Mouse (Mus musculus) leukemia stem cell, adult 10-12 weeks (primary cell): Measurements from ENCODE around the gene Haghl. TPM values are rescaled to one million over a fixed set of nuclear protein-coding genes. Genes with fewer than 3 reads are reported as not detected.

ENCODE experiments used
- polyA plus RNA-seq: library from polyadenylated mRNA; stranded (reverse); fragments of >175 nt; gene quantifications from 2 replicates; pipeline ENCODE4 v1.2.3, GENCODE M21; 2012; ENCODE audit warnings: low replicate concordance

Gene Haghl
- polyA plus RNA-seq: 11.2 and 11.4 TPM in 2 replicates

DNA sequence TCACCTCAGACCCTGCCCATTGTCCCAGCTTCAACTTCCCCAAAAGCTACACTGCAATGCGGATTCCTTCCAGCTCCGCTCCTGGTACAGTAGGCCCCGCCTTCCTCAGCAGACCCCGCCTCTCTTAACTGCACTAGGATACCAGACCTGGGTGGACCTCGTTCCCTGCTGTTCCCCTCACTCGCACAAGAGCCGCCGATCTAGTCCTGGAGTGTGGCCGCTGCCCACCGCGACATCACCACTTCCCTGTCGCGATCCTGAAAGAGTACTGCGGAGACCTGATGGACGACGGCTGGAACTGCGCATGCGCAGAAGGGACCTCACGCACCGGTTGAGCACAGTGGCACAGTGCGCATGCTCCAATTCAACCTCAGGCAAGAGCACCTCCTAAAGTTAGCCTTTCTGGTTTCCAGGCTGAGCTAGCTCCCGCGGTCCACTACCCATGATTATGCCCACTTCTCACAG, at the start of gene Haghl:
Gene Haghl, minus strand, starts transcription at position 393 of the 465 bp plus-strand sequence.

GRCm38 (mm10) chr17:25833291-25833663, 47.8 kb upstream of the Haghl start, which contains the start of gene Stub1:
Gene Stub1, minus strand, starts transcription at chr17:25833404.

DNA sequence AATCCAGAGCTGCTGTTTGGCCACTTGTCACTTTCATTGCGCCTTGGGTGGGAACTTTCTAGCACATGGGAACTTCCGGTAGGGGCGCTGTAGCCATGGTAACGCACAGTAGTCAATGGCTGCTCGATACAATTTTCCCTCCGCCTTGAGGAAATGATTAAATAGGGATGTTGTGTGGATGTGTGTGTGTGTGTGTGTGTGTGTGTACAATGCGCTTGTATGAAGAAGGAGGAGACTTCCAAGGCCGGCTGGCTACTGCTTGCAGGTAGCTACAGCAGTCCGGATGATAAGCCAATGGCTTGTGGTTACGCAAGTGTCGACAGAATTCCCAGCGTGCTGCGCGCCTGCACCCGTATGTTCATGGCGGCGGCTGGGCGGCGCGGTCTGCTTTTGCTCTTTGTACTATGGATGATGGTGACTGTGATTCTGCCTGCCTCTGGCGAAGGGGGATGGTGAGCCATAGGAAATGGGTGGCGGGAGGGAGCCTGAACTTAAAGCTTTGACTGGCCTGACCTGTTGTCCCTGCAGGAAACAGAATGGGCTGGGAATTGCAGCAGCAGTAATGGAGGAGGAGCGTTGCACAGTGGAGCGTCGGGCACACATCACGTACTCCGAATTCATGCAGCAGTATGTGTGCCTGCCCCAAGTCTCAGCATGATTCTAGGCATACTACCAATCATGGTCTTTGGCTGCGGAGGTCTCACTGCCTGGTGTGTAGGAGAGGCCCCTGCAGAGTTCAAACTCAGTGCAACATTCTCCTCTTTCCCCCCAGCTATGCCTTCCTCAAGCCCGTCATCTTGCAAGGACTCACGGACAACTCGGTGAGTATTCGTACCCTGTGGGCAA, 43.5 kb upstream of the Haghl start, which contains the start of gene Jmjd8:
Gene Jmjd8, plus strand, starts transcription at position 156 of the 846 bp plus-strand sequence.

DNA sequence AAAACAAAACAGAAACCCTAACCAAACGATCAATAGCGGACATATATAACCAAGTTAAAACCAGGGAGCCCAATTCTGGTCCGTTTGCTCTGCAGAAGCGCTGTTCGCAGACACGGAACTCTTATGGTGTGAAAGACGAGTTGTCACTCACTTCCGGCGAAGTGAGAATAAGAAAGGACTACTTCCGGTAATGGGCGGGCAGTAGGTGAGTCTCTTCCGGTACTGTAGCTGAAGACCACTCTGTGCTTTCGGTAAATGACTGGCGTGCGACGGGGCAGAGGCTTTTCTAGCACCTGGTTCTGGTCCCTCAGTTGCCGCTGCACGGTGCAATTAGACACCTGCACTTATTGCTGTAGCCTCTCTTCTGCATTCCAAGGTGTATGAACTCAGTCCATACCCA, 38.0 kb upstream of the Haghl start, which contains the start of gene Wdr24:
Gene Wdr24, plus strand, starts transcription at position 176 of the 400 bp plus-strand sequence.

GRCm38 (mm10) chr17:25808789-25809605, 23.5 kb upstream of the Haghl start, which contains the start of gene Fbxl16:
Gene Fbxl16, plus strand, starts transcription at chr17:25809085.

DNA sequence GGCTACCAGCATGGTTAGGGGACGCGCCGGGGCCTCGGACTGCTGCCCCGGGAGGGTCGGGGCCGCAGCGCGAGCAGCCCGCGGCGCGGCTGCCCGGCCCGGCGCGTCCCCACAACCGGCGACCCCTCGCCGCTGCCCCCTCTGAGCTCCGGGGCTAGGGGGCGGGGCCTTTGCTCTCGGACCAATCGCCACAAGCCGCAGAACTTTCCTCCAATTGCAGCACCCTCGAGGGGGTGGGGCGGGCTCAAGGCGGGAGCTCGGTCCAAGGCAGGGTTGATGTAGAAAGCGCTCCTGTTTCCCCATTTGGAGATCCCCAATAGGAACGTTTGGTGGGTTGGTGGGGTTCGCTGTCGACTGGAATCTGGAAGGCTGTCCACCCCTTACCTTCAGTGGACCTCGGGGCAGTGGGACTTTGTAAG, 11.5 kb upstream of the Haghl start, which contains the start of gene Metrn:
Gene Metrn, minus strand, starts transcription at position 186 of the 419 bp plus-strand sequence.

DNA sequence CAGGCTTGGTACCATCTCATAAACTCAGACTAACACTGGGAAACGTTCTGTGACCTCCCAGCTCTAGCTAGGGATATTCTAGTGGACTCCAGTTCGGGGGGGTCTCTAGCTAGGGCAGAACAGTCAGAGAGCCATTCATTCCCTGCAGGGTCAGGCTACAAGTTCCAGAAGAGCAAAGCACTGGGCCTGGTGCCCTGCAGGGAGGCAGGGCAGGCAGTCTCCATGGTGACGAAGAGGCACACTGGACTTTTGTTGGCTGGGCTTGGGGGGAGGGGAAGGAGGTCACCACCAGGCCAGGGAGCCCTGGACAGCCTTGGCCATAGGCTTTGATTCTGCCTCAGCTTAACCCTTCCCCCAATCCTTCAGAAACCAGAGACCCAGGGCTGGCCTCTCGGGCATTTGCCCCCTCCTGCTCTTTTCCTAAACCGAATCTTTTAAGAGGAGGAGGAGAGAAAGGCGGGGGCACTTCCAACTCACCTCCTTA, 10.2 kb upstream of the Haghl start, which contains the start of gene AC134908.4:
Gene AC134908.4, minus strand, starts transcription at position 51 of the 484 bp plus-strand sequence.

GRCm38 (mm10) chr17:25792615-25793014, 7.1 kb upstream of the Haghl start, which contains the start of gene Fam173a:
Gene Fam173a, minus strand, starts transcription at chr17:25792901.

GRCm38 (mm10) chr17:25786280-25786679, 807 bp upstream of the Haghl start, which contains the start of gene Ccdc78:
Gene Ccdc78, plus strand, starts transcription at chr17:25786580.

GRCm38 (mm10) chr17:25773549-25774120, 11.8 kb downstream of the Haghl start, which contains the start of gene Narfl:
Gene Narfl, plus strand, starts transcription at chr17:25773776.

GRCm38 (mm10) chr17:25754241-25754640, 31.2 kb downstream of the Haghl start, which contains the start of gene Msln:
Gene Msln, minus strand, starts transcription at chr17:25754378.

GRCm38 (mm10) chr17:25735745-25736144, 49.7 kb downstream of the Haghl start, which contains the start of gene Mslnl:
Gene Mslnl, plus strand, starts transcription at chr17:25736042.

Other genes starting within 250 kb of the Haghl start
- 0.12 TPM in 1 of 2 replicates, not detected in the other for gene Sox8, start 215.0 kb downstream of the Haghl start, polyA plus RNA-seq
- 8.7 and 13.3 TPM in 2 replicates for gene Lmf1, start 206.6 kb downstream of the Haghl start, polyA plus RNA-seq
- not detected in 2 replicates for gene Gng13, start 68.5 kb downstream of the Haghl start, polyA plus RNA-seq
- 57.7 and 72.3 TPM in 2 replicates for gene Chtf18, start 58.3 kb downstream of the Haghl start, polyA plus RNA-seq
- 64.2 and 71.2 TPM in 2 replicates for gene Rpusd1, start 58.0 kb downstream of the Haghl start, polyA plus RNA-seq
- gene Mslnl, start 49.6 kb downstream of the Haghl start, polyA plus RNA-seq: not detected in 2 replicates
- gene Msln, start 31.3 kb downstream of the Haghl start, polyA plus RNA-seq: 0.22 and 0.53 TPM in 2 replicates
- 11.2 and 16.9 TPM in 2 replicates for gene Narfl, start 11.9 kb downstream of the Haghl start, polyA plus RNA-seq
- not detected in 2 replicates for gene Ccdc78, start 907 bp upstream of the Haghl start, polyA plus RNA-seq
- gene Fam173a, start 7.2 kb upstream of the Haghl start, polyA plus RNA-seq: 9.0 and 19.8 TPM in 2 replicates
- gene AC134908.4, start 10.0 kb upstream of the Haghl start, polyA plus RNA-seq: not detected in 2 replicates
- gene Metrn, start 11.5 kb upstream of the Haghl start, polyA plus RNA-seq: 158 and 177 TPM in 2 replicates
- 0.28 and 0.61 TPM in 2 replicates for gene Fbxl16, start 23.4 kb upstream of the Haghl start, polyA plus RNA-seq
- 2.6 and 13.2 TPM in 2 replicates for gene Wdr24, start 38.0 kb upstream of the Haghl start, polyA plus RNA-seq
- gene Jmjd8, start 43.2 kb upstream of the Haghl start, polyA plus RNA-seq: 2.6 and 6.8 TPM in 2 replicates
- gene Stub1, start 47.7 kb upstream of the Haghl start, polyA plus RNA-seq: 52.2 and 64.9 TPM in 2 replicates
- gene Rhbdl1, start 51.6 kb upstream of the Haghl start, polyA plus RNA-seq: 2.4 and 3.7 TPM in 2 replicates
- gene Gm20683, start 56.1 kb upstream of the Haghl start, polyA plus RNA-seq: 12.7 and 16.5 TPM in 2 replicates
- 134 and 279 TPM in 2 replicates for gene Rhot2, start 59.2 kb upstream of the Haghl start, polyA plus RNA-seq
- 22.8 and 33.0 TPM in 2 replicates for gene Wdr90, start 75.8 kb upstream of the Haghl start, polyA plus RNA-seq
- 164 and 319 TPM in 2 replicates for gene Mcrip2, start 83.1 kb upstream of the Haghl start, polyA plus RNA-seq
- 60.7 and 67.0 TPM in 2 replicates for gene Mettl26, start 89.4 kb upstream of the Haghl start, polyA plus RNA-seq
- 1.4 and 1.7 TPM in 2 replicates for gene Wfikkn1, start 95.2 kb upstream of the Haghl start, polyA plus RNA-seq
- 12.5 and 13.4 TPM in 2 replicates for gene Rab40c, start 134.1 kb upstream of the Haghl start, polyA plus RNA-seq
- gene Pigq, start 159.3 kb upstream of the Haghl start, polyA plus RNA-seq: 354 and 1,450 TPM in 2 replicates
- 0.28 and 3.2 TPM in 2 replicates for gene Nhlrc4, start 159.3 kb upstream of the Haghl start, polyA plus RNA-seq
- 0.09 TPM in 1 of 2 replicates, not detected in the other for gene A930017K11Rik, start 166.9 kb upstream of the Haghl start, polyA plus RNA-seq
- 78.7 and 121 TPM in 2 replicates for gene Capn15, start 200.1 kb upstream of the Haghl start, polyA plus RNA-seq